Mouse (Mus musculus) urinary bladder, postnatal 14 days (tissue): ENCODE data around the gene Olfr97.
A peak's percentile ranks its signal among the peaks of the same experiment; 100 is the strongest.

Source experiments
- DNase-seq: peaks from one replicate; pipeline ENCODE4 v3.0.0; 2021; ENCODE audit warnings: low spot score

Olfr97 gene

DNA sequence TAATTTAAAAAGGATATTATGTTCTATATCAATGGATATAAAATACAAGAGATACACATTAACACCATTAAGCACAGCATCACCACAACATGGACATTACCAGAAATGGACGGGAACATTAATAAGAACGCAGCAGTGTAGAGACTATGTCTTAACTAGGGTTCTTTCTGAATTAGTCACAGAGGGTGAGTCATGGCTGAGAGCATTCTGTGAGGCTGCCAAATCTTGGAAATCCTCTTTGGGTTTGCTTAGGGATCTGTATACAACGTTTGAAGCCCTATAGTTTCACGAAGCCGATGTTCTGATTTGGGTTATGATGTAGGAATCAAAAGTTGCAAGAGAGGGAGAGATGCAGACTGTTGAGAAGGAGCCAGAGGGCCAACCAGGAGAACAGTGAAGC, 42.3 kb downstream of the Olfr97 start:
- peak; percentile 22 for DNase-seq

DNA sequence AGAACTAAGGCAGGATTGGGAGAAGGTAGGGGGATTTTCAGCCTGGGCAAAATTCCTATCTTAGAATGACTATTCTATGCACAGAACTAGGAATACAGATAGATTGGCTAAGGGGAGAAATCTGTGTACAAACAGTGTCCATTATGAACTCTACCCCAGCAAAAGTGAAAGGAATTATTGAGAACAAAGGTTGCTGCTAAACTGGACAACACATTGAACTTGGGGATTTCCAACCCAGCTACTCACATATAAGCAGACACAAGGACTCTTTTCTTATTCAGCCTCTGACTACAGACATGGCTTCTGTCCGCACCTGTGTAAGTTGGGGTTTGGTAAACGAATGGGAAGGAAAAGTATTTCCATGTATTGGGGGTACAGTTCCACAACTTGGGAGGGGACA, 43.5 kb downstream of the Olfr97 start, which contains the start of gene Ubd:
Ubd (plus strand) TSS at position 237 of the 400 bp plus-strand sequence.
- no peak for DNase-seq

DNA sequence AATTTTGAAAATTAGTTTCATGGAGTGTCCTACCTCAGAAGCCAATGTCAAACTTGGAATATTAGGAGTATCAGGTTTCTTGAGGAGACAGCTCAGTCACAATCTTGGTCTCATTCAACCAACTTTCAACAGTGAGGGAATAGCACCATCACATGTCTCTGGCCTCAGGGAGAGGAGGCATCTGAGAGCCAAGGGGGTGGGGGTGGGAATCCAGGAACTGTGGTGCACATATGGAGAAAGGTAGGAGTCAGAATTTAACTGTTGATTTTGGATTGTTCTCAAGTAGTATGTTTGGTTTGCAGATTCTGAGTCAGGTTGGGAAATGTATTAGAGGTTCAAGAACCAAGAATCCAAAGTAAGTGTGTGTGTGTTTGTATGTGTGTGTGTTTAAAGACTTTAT, 44.1 kb downstream of the Olfr97 start:
- no peak for DNase-seq

DNA sequence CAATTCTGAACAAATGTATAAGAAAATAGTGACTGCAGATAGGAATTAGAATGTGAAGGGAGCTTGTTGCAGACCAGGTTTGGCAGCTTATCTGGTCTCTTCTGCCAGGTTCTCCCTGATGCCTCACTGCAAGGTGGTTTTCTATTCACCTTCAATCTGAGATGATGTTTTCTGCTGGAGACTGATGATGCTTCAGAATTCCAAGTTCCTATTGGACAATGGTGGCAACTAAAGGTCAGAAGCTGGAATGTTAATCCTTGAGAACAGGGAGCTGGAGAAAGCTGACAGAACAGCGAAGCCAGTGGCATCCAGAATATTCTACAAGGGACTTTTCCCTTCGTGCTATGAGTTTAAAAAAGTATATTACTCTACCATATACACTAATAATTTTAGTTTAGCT, 46.4 kb downstream of the Olfr97 start:
- peak; percentile 30 for DNase-seq

DNA sequence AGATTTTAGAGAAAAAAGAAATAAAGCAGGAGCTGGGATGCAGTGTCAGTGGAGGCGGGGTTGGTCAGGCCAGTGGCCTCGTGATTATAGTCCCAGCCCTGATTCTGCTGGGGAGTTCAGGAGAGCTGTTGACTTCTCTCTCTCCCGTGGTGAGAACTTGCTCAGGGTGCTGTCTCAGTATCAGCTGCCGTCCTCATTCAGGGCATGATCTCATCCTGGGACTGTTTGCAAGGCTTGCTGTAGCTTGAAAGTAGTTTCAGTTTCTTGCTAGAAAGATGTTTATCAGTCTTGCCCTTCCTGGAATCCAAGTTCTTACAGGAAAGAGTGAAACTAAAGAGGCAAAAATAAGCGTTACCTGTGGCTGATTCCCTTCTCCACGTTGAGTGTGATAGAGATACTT, 51.7 kb downstream of the Olfr97 start:
- DNase-seq, result peak; percentile 17
